Mouse (Mus musculus) neural tube, postnatal 0 days (tissue): ENCODE measurements around the gene Inhbb. TPM values are rescaled to one million over a fixed set of nuclear protein-coding genes. Genes with fewer than 3 reads are reported as not detected.

Source experiments
- polyA plus RNA-seq: library from polyadenylated mRNA; unstranded; fragments of >200 nt; fragmentation: Nextera tagmentation; extraction: Ambion mirVana; gene quantifications from 2 replicates; pipeline ENCODE4 v1.2.1, GENCODE M21; 2015

The Inhbb gene
- 3.0 and 4.1 TPM in 2 replicates for polyA plus RNA-seq

GRCm38 (mm10) chr1:119421576-119422421, at the start of gene Inhbb:
Gene Inhbb (minus strand): TSS chr1:119422248.

Other genes starting within 250 kb of the Inhbb start
- 60.8 and 63.0 TPM in 2 replicates for gene Ralb, start 82.5 kb upstream of the Inhbb start, polyA plus RNA-seq
- gene Tmem185b, start 103.9 kb upstream of the Inhbb start, polyA plus RNA-seq: 15.9 and 17.3 TPM in 2 replicates
- 12.5 and 13.2 TPM in 2 replicates for gene Epb41l5, start 226.8 kb upstream of the Inhbb start, polyA plus RNA-seq